Mouse (Mus musculus) liver, embryonic 12.5 days (tissue): ENCODE measurements around the gene Cxcl17. TPM values are rescaled to one million over a fixed set of nuclear protein-coding genes. Genes with fewer than 3 reads are reported as not detected.
A peak's percentile ranks its signal among the peaks of the same experiment; 100 is the strongest.

Experiments used
- ATAC-seq: fragments of 200-750 bp; cut with Nextera tagmentation; 2 replicates; pipeline ENCODE4 v1.8.0; 2017; ENCODE audit warnings: moderate number of reproducible peaks, mild to moderate bottlenecking, moderate library complexity
- H3K27ac ChIP-seq: fragments of 300-500 bp; sonication (generic); 2 replicates; pipeline ENCODE4 v1.5.1; 2016; ENCODE audit warnings: mild to moderate bottlenecking
- H3K27me3 ChIP-seq: fragments of 300-500 bp; sonication (generic); replicated peaks from 2 replicates; pipeline ENCODE4 v1.6.1; 2016; ENCODE audit warnings: mild to moderate bottlenecking, moderate library complexity
- H3K36me3 ChIP-seq: fragments of 300-500 bp; sonication (generic); 2 replicates; pipeline ENCODE4 v1.6.1; 2016; ENCODE audit warnings: mild to moderate bottlenecking, moderate library complexity
- H3K4me1 ChIP-seq: fragments of 300-500 bp; sonication (generic); 2 replicates; pipeline ENCODE4 v1.6.1; 2016
- H3K4me2 ChIP-seq: fragments of 300-500 bp; sonication (generic); 2 replicates; pipeline ENCODE4 v1.6.1; 2016; ENCODE audit warnings: mild to moderate bottlenecking, moderate library complexity
- H3K4me3 ChIP-seq: fragments of 300-500 bp; sonication (generic); 2 replicates; pipeline ENCODE4 v1.5.1; 2016; ENCODE audit warnings: mild to moderate bottlenecking, moderate library complexity
- H3K9ac ChIP-seq: fragments of 300-500 bp; sonication (generic); 2 replicates; pipeline ENCODE4 v1.6.1; 2016; ENCODE audit warnings: mild to moderate bottlenecking, moderate library complexity
- H3K9me3 ChIP-seq: fragments of 300-500 bp; sonication (generic); replicated peaks from 2 replicates; pipeline ENCODE4 v1.6.1; 2016; ENCODE audit warnings: mild to moderate bottlenecking, moderate library complexity
- WGBS: fragments of 180-500 bp; shearing (Covaris S2); methylation state at CpG from one replicate; pipeline ENCODE4 v1.1.7; 2016; ENCODE audit not compliant: insufficient replicate concordance; 5-methylcytosine and 5-hydroxymethylcytosine counted together
- polyA plus RNA-seq: library from polyadenylated mRNA; unstranded; fragments of >200 nt; fragmentation: Nextera tagmentation; extraction: Ambion mirVana; gene quantifications from 2 replicates; pipeline ENCODE4 v1.2.1, GENCODE M21; 2016

Gene Cxcl17
- polyA plus RNA-seq, 1 experiment from 2014 or later, result not detected

DNA sequence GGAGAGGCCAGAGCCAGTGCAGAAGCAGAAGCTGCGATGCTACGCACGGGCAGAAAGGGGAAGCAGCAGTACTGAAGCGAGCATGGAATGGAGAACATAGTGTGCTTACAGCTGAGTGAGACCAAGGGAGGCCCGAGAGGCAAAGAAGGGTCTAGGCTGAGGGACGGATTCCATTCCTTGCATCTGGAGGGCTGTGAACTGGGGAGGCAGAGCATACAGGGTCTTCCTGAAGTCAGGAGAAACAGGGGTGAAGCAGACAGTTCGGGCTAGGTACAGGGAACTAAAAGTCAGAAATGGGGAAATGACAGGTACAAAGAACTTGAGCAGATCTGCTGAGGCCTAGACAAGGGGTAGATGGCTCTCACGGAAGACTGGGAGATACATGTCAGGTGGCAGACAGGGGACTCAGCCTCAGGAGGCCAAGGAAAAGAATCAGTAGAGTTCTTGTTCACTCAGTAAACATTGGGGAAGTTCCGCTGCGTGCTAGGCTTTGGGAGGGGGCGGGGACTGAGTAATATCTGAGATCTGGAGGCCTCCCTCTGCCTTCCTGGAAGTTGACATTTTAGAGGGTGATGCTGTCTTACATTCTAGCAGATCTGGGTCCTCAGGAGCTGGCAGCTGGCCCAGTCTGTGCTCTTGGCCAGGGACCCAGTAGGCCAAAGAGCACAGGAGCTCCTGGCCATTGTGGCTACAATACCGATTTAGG lies 26.7 kb downstream of the Cxcl17 start:
- 27% methylated on average over 12 of the region's 12 CpGs for WGBS
- peak overlapping the region; percentile 59 for H3K27ac ChIP-seq
- H3K4me3 ChIP-seq, result no peak overlapping the region
- H3K4me2 ChIP-seq, result peak overlapping the region; percentile 39
- no peaks in the 10 kb centered on the region for H3K9me3 ChIP-seq
- peak; percentile 48; the same call in 1 of the 2 replicates for ATAC-seq
- H3K4me1 ChIP-seq, result peaks cover 48% of the 10 kb centered on the region
- peaks cover 39% of the 10 kb centered on the region for H3K36me3 ChIP-seq
- H3K27me3 ChIP-seq, result no peaks in the 10 kb centered on the region
- H3K9ac ChIP-seq, result peak overlapping the region; percentile 47

DNA sequence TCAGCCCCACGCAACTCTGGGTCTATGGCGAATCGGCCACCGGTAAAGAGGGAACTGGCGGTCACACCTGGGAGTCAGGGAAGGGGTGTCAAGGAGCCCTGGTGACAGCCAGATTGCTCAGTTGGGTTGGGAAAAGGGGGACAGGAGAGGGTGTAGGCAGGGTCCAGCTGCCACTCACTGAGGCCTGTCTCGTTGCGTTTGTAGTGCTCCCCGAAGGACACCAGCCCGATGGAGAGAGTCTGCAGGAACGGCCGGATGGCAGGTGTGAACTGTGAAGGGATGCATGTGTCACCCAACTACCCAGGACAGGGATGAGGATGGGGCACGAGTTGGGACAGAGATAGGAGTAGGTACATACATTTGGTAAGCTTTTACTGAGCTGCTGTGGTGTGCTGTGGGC lies 27.4 kb downstream of the Cxcl17 start:
- ATAC-seq, result no peak
- Histone ChIP-seq H3K27ac (no peak overlapping the region), H3K4me2 (no peak overlapping the region), H3K9me3 (no peaks in the 10 kb centered on the region), H3K4me3 (no peak overlapping the region), H3K27me3 (no peaks in the 10 kb centered on the region), H3K4me1 (peaks cover 48% of the 10 kb centered on the region), H3K36me3 (peaks cover 39% of the 10 kb centered on the region), H3K9ac (no peak overlapping the region)
- WGBS, result 84% methylated on average over 12 of the region's 12 CpGs

DNA sequence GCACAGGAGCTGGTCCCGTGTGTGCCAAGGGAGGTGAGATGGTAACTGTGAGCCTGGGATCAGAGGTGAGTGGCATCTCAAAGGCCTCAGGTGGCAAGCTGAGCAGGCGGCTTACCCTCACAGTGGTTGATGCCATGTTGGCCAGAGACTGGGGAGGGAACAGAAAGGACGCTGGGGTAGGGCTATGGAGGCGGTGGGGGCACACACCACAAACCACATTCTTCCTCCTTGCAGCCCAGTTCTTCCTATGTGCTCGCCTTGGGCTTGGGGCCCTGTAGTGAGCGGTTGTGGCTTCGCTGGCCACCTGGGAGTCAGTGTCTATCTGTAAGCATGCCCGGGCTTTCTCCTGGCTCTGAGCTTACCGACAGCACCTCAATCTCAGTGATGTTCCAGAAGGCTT lies 27.9 kb downstream of the Cxcl17 start:
- H3K9me3 ChIP-seq, result no peaks in the 10 kb centered on the region
- H3K4me2 ChIP-seq, result no peak overlapping the region
- no peak for ATAC-seq
- no peak overlapping the region for H3K9ac ChIP-seq
- H3K36me3 ChIP-seq, result peaks cover 39% of the 10 kb centered on the region
- H3K27ac ChIP-seq, result no peak overlapping the region
- H3K4me3 ChIP-seq, result no peak overlapping the region
- 38% methylated on average over 9 of the region's 9 CpGs for whole genome bisulfite sequencing
- no peaks in the 10 kb centered on the region for H3K27me3 ChIP-seq
- peaks cover 48% of the 10 kb centered on the region for H3K4me1 ChIP-seq

- no peak overlapping the region for H3K4me2 ChIP-seq
- H3K9ac ChIP-seq, result no peak overlapping the region
- H3K27ac ChIP-seq, result no peak overlapping the region
- no peaks in the 10 kb centered on the region for H3K27me3 ChIP-seq
- no peak for ATAC-seq
- 76% methylated on average over 13 of the region's 13 CpGs for WGBS
- H3K9me3 ChIP-seq, result no peaks in the 10 kb centered on the region
- no peak overlapping the region for H3K4me3 ChIP-seq
- H3K36me3 ChIP-seq, result peaks cover 39% of the 10 kb centered on the region
- H3K4me1 ChIP-seq, result peaks cover 48% of the 10 kb centered on the region
These were observed 28.4 kb downstream of the Cxcl17 start for GRCm38 (mm10) chr7:25384318-25384717.

GRCm38 (mm10) chr7:25383891-25384290 lies 28.8 kb downstream of the Cxcl17 start:
- peaks cover 39% of the 10 kb centered on the region for H3K36me3 ChIP-seq
- 74% methylated on average over 4 of the region's 4 CpGs for WGBS
- ATAC-seq, result no peak
- no peak overlapping the region for H3K4me3 ChIP-seq
- no peaks in the 10 kb centered on the region for H3K27me3 ChIP-seq
- H3K9me3 ChIP-seq, result no peaks in the 10 kb centered on the region
- H3K4me1 ChIP-seq, result peaks cover 48% of the 10 kb centered on the region
- no peak overlapping the region for H3K9ac ChIP-seq
- no peak overlapping the region for H3K4me2 ChIP-seq
- no peak overlapping the region for H3K27ac ChIP-seq

DNA sequence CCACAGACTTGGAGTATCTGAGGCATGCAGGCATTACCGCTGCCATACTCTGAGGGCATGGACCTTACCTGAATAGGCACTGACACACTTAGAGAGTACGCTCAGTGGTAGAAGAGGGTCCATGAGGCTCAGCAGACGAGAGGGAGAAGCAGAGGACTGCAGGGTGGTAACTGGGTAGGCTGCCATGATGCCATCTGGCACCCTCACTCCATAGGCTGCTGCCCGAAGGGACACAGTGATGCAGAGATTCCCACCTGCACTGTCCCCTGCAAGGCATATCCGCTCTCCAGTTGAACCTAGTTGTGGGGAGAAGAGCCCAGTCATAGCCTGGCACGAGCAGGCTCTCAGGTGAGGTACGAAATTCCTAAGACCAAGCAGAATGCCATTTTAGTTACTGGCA lies 29.3 kb downstream of the Cxcl17 start:
- no peaks in the 10 kb centered on the region for H3K27me3 ChIP-seq
- no peak overlapping the region for H3K4me2 ChIP-seq
- peaks cover 50% of the 10 kb centered on the region for H3K4me1 ChIP-seq
- no peaks in the 10 kb centered on the region for H3K9me3 ChIP-seq
- H3K4me3 ChIP-seq, result no peak overlapping the region
- WGBS, result 78% methylated on average over 7 of the region's 7 CpGs
- no peak overlapping the region for H3K27ac ChIP-seq
- ATAC-seq, result no peak
- H3K9ac ChIP-seq, result no peak overlapping the region
- peaks cover 38% of the 10 kb centered on the region for H3K36me3 ChIP-seq

DNA sequence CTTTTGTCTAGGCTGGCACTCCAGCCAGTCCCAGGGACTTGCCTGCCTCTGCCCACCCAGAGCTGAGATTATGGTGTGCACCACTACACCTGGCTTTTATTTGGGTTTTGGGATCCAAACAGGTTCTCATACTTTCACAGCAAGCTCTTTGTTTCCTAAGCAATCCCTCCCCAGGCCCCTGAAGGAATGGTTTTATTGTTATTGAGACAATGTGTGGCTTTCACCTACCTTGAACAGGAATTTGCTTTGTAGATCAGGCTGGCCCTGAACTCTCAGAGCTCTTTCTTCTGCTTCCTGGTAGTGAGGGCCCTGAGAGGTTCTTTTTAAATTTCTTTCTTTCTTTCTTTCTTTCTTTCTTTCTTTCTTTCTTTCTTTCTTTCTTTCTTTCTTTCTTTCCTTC lies 30.1 kb downstream of the Cxcl17 start:
- peaks cover 29% of the 10 kb centered on the region for H3K36me3 ChIP-seq
- no peak overlapping the region for H3K27ac ChIP-seq
- H3K4me2 ChIP-seq, result no peak overlapping the region
- no peak overlapping the region for H3K4me3 ChIP-seq
- ATAC-seq, result no peak
- no peaks in the 10 kb centered on the region for H3K27me3 ChIP-seq
- H3K4me1 ChIP-seq, result peaks cover 48% of the 10 kb centered on the region
- H3K9me3 ChIP-seq, result no peaks in the 10 kb centered on the region
- H3K9ac ChIP-seq, result no peak overlapping the region

- H3K27ac ChIP-seq, result no peak overlapping the region
- no peak overlapping the region for H3K4me3 ChIP-seq
- no peak for ATAC-seq
- no peaks in the 10 kb centered on the region for H3K9me3 ChIP-seq
- 60% methylated on average over 3 of the region's 3 CpGs for WGBS
- H3K4me1 ChIP-seq, result peaks cover 44% of the 10 kb centered on the region
- H3K9ac ChIP-seq, result no peak overlapping the region
- H3K36me3 ChIP-seq, result peaks cover 26% of the 10 kb centered on the region
- no peaks in the 10 kb centered on the region for H3K27me3 ChIP-seq
- H3K4me2 ChIP-seq, result no peak overlapping the region
These were observed 31.4 kb downstream of the Cxcl17 start for GRCm38 (mm10) chr7:25381284-25381680.

- H3K9me3 ChIP-seq, result no peaks in the 10 kb centered on the region
- H3K4me2 ChIP-seq, result peak overlapping the region; percentile 87
- H3K9ac ChIP-seq, result peak overlapping the region; percentile 67
- ATAC-seq, result peak; percentile 54
- WGBS, result 41% methylated on average over 18 of the region's 18 CpGs
- no peaks in the 10 kb centered on the region for H3K27me3 ChIP-seq
- H3K27ac ChIP-seq, result peak overlapping the region; percentile 34; the same call in 1 of the 2 replicates
- H3K4me1 ChIP-seq, result peaks cover 42% of the 10 kb centered on the region
- peaks cover 24% of the 10 kb centered on the region for H3K36me3 ChIP-seq
- H3K4me3 ChIP-seq, result peak overlapping the region; percentile 49; the same call in 1 of the 2 replicates
These were observed 32.0 kb downstream of the Cxcl17 start for GRCm38 (mm10) chr7:25380392-25381283.

DNA sequence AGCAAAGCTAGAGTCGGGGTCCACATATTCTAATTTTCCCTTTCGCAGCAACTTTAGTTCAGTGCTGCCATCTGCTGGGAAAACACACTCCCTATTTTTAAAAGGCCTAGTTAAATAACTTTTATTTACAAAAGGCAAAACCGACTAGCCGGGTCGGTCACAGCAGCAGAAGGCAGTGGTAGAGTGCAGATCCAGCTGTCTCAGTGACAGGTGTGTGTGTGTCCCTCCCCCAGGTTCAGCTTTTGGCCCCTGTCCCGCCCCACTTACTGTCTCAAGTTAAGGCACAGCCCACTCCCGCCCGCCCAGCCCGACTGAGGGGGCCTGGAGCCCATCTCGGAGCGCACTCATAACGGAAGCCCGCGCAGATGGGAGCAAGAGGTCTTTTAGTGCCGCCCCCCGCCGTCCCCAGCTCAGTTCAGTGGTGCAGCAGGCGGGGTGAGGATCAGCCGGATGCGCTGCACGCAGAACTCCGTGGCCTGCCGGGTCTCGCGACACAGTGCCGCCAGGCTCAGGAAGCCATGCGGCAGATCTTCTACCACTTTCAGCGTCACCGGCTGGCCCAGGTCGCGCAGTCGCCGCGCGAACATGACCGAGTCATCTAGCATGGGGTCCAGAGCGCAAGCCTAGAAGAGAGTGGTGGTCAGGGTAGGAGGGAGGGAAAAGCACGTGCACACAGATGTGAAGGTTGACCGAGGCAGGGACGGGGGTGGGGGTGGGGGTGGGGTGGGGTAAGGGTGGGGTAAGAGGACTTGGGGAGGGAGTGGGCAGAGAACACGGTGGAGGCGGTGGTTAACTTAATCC lies 32.9 kb downstream of the Cxcl17 start:
- Histone ChIP-seq H3K4me1 (peaks cover 36% of the 10 kb centered on the region), H3K4me2 (peak overlapping the region; percentile 87), H3K4me3 (peak overlapping the region; percentile 49), H3K27me3 (no peaks in the 10 kb centered on the region), H3K9me3 (no peaks in the 10 kb centered on the region), H3K36me3 (peaks cover 16% of the 10 kb centered on the region; the same call in 1 of the 2 replicates), H3K9ac (peak overlapping the region; percentile 67), H3K27ac (peak overlapping the region; percentile 55; the same call in 1 of the 2 replicates)
- ATAC-seq, result peak; percentile 57
- under 1% methylated on average over 41 of the region's 42 CpGs for WGBS

DNA sequence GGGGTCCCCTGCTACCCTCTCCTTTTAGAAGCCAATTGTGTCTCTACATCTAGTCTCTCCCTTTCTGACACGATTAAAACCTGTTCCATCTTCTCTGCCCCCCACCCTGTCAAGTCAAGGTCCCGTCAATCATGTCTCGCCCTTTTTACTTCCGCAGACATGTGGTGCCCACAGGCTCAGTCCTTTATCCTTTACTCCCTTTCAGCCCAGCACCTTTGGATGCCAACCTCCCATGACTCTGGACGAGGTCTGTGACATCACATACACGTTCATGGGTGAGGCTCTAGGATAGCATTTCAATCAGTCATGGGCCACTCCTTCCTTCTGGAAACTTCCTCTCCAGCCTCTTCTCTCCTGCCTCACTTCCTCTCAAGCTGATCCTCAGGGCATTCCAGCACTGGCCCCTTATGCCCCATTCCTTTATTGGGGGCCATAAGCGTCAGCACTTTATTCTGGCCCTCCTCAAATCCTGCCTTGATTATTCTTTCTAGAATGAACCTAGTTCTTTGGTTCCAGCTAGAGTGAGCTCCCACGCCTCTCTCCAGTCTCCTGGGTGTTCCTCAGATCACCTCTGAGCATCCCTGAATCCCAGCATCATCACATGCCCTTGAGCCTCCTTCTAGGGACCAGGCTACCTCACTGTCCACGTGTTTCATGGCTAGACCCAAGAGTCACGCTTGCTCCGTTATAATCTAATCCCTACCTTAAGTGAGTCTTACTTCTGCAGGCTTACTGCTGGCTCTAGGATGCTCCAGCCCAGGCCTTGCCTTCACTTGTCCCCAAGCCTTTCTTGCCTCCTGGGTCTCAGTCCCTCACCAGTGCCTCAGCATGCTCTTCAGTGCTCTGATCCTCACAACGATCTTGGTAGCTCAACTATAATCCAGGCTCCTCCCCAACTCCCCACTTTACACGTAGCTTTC lies 34.2 kb downstream of the Cxcl17 start:
- Histone ChIP-seq H3K9ac (no peak overlapping the region), H3K4me2 (no peak overlapping the region), H3K27ac (no peak overlapping the region), H3K27me3 (no peaks in the 10 kb centered on the region), H3K4me1 (peaks cover 36% of the 10 kb centered on the region), H3K4me3 (no peak overlapping the region), H3K9me3 (no peaks in the 10 kb centered on the region), H3K36me3 (peaks cover 2% of the 10 kb centered on the region; the same call in 1 of the 2 replicates)
- no peak for ATAC-seq
- 65% methylated on average over 13 of the region's 13 CpGs for WGBS
